Mouse (Mus musculus) intestine, postnatal 0 days (tissue): ENCODE measurements around the gene Fut1. TPM values are rescaled to one million over a fixed set of nuclear protein-coding genes. Genes with fewer than 3 reads are reported as not detected.
A peak's percentile ranks its signal among the peaks of the same experiment; 100 is the strongest.
"Not testable (repeated sequence)": the region's sequence is repeated elsewhere in the genome, so short reads cannot be mapped to it uniquely, and the experiment has no call there.

Experiments used
- ATAC-seq: fragments of 200-750 bp; cut with Nextera tagmentation; 2 replicates; pipeline ENCODE4 v1.8.0; 2017; ENCODE audit warnings: mild to moderate bottlenecking, moderate TSS enrichment, moderate library complexity
- H3K27ac ChIP-seq: fragments of 300-500 bp; sonication (generic); 2 replicates; pipeline ENCODE4 v1.5.1; 2014; ENCODE audit warnings: mild to moderate bottlenecking, low read depth, low read length, moderate library complexity
- H3K27me3 ChIP-seq: fragments of 300-500 bp; sonication (generic); replicated peaks from 2 replicates; pipeline ENCODE4 v1.6.1; 2014; ENCODE audit warnings: low read length, mixed read lengths; ENCODE audit not compliant: control insufficient read depth, insufficient read depth
- H3K36me3 ChIP-seq: fragments of 300-500 bp; sonication (generic); 2 replicates; pipeline ENCODE4 v1.6.1; 2014; ENCODE audit warnings: mild to moderate bottlenecking, moderate library complexity; ENCODE audit not compliant: control insufficient read depth, insufficient read depth
- H3K4me1 ChIP-seq: fragments of 300-500 bp; sonication (generic); replicated peaks from 2 replicates; pipeline ENCODE4 v1.6.1; 2014; ENCODE audit warnings: antibody characterized with exemption, low read length, mixed read lengths; ENCODE audit not compliant: control insufficient read depth, insufficient read depth
- H3K4me2 ChIP-seq: fragments of 300-500 bp; sonication (generic); replicated peaks from 2 replicates; pipeline ENCODE4 v1.6.1; 2014; ENCODE audit warnings: low read depth, mild to moderate bottlenecking, moderate library complexity
- H3K4me3 ChIP-seq: fragments of 300-500 bp; sonication (generic); 2 replicates; pipeline ENCODE4 v1.5.1; 2014; ENCODE audit warnings: low read depth, low read length
- H3K9ac ChIP-seq: fragments of 300-500 bp; sonication (generic); 2 replicates; pipeline ENCODE4 v1.6.1; 2014; ENCODE audit warnings: mild to moderate bottlenecking, low read depth, low read length
- H3K9me3 ChIP-seq: fragments of 300-500 bp; sonication (generic); 2 replicates; pipeline ENCODE4 v1.6.1; 2016; ENCODE audit warnings: mixed run types; ENCODE audit not compliant: control insufficient read depth
- CTCF ChIP-seq: sonication (generic); IDR thresholded peaks from 2 replicates; pipeline ENCODE4 v1.5.1; 2016; ENCODE audit warnings: low read depth, mild to moderate bottlenecking, control low read depth, antibody characterized with exemption, moderate library complexity
- WGBS: fragments of 180-500 bp; shearing (Covaris S2); extraction: QIAGEN DNeasy Blood & Tissue Kit; methylation state at CpG from one replicate; pipeline ENCODE4 v1.1.7; 2014; 5-methylcytosine and 5-hydroxymethylcytosine counted together
- polyA plus RNA-seq: library from polyadenylated mRNA; unstranded; fragments of >200 nt; fragmentation: Nextera tagmentation; extraction: Ambion mirVana; gene quantifications from 2 replicates; pipeline ENCODE4 v1.2.1, GENCODE M21; 2015

Fut1 gene
- polyA plus RNA-seq, 1 experiment from 2014 or later, result 0.23 TPM

- 74% methylated on average over 6 of the region's 6 CpGs for WGBS
- TF ChIP-seq CTCF, result no peak
- H3K36me3 ChIP-seq, result no peaks in the 10 kb centered on the region
- no peak overlapping the region for H3K27ac ChIP-seq
- no peak for ATAC-seq
- no peaks in the 10 kb centered on the region for H3K9me3 ChIP-seq
- H3K4me3 ChIP-seq, result no peak overlapping the region
- no peaks in the 10 kb centered on the region for H3K4me1 ChIP-seq
- peaks cover 33% of the 10 kb centered on the region; the same call in 1 of the 2 replicates for H3K27me3 ChIP-seq
- H3K9ac ChIP-seq, result no peak overlapping the region
- H3K4me2 ChIP-seq, result peak overlapping the region; percentile 56; the same call in 1 of the 2 replicates
Measured at GRCm38 (mm10) chr7:45644872-45645590, 27.9 kb downstream of the Fut1 start.

GRCm38 (mm10) chr7:45645591-45645971 lies 28.5 kb downstream of the Fut1 start:
- Histone ChIP-seq H3K9me3 (no peaks in the 10 kb centered on the region), H3K4me3 (no peak overlapping the region), H3K36me3 (no peaks in the 10 kb centered on the region), H3K27ac (no peak overlapping the region), H3K4me2 (no peak overlapping the region), H3K27me3 (peaks cover 30% of the 10 kb centered on the region; the same call in 1 of the 2 replicates), H3K9ac (no peak overlapping the region), H3K4me1 (no peaks in the 10 kb centered on the region)
- WGBS, result 84% methylated on average over 7 of the region's 7 CpGs
- no peak for TF ChIP-seq CTCF
- ATAC-seq, result no peak

- no peak for TF ChIP-seq CTCF
Measured at GRCm38 (mm10) chr7:45646671-45647070, 29.6 kb downstream of the Fut1 start.

GRCm38 (mm10) chr7:45649351-45649750 lies 32.3 kb downstream of the Fut1 start:
- 61% methylated on average over 8 of the region's 8 CpGs for WGBS
- H3K4me1 ChIP-seq, result no peaks in the 10 kb centered on the region
- H3K36me3 ChIP-seq, result no peaks in the 10 kb centered on the region
- no peaks in the 10 kb centered on the region for H3K9me3 ChIP-seq
- ATAC-seq, result peak; percentile 22; the same call in 1 of the 2 replicates
- H3K9ac ChIP-seq, result no peak overlapping the region
- TF ChIP-seq CTCF, result no peak
- H3K4me2 ChIP-seq, result no peak overlapping the region
- H3K4me3 ChIP-seq, result no peak overlapping the region
- H3K27ac ChIP-seq, result no peak overlapping the region
- H3K27me3 ChIP-seq, result peaks cover 10% of the 10 kb centered on the region; the same call in 1 of the 2 replicates

More at GRCm38 (mm10) chr7:45646671-45647070, 29.6 kb downstream of the Fut1 start:
- Histone ChIP-seq H3K27ac (no peak overlapping the region), H3K27me3 (peaks cover 26% of the 10 kb centered on the region; the same call in 1 of the 2 replicates), H3K9me3 (no peaks in the 10 kb centered on the region), H3K9ac (no peak overlapping the region), H3K4me1 (no peaks in the 10 kb centered on the region), H3K4me2 (no peak overlapping the region), H3K36me3 (no peaks in the 10 kb centered on the region), H3K4me3 (no peak overlapping the region)
- ATAC-seq, result no peak
- 83% methylated on average over 4 of the region's 4 CpGs for WGBS

- WGBS, result 94% methylated on average over 19 of the region's 20 CpGs
- H3K36me3 ChIP-seq, result not testable (repeated sequence)
Measured at GRCm38 (mm10) chr7:45650484-45650883, 33.4 kb downstream of the Fut1 start.

GRCm38 (mm10) chr7:45654424-45655047 lies 37.4 kb downstream of the Fut1 start:
- no peak for TF ChIP-seq CTCF
- no peaks in the 10 kb centered on the region for H3K36me3 ChIP-seq
- 25% methylated on average over 17 of the region's 17 CpGs for WGBS
- peaks cover 5% of the 10 kb centered on the region; the same call in 1 of the 2 replicates for H3K27me3 ChIP-seq
- no peaks in the 10 kb centered on the region for H3K4me1 ChIP-seq
- H3K4me2 ChIP-seq, result peak overlapping the region; percentile 52
- peaks cover 7% of the 10 kb centered on the region; the same call in 1 of the 2 replicates for H3K9me3 ChIP-seq
- no peak overlapping the region for H3K27ac ChIP-seq
- H3K9ac ChIP-seq, result no peak overlapping the region
- H3K4me3 ChIP-seq, result no peak overlapping the region
- ATAC-seq, result peak; percentile 74

More at GRCm38 (mm10) chr7:45650484-45650883, 33.4 kb downstream of the Fut1 start:
- not testable (repeated sequence) for H3K27ac ChIP-seq, ATAC-seq, H3K4me1 ChIP-seq, H3K4me2 ChIP-seq, H3K9ac ChIP-seq, H3K4me3 ChIP-seq, H3K9me3 ChIP-seq, H3K27me3 ChIP-seq
